Mouse (Mus musculus) adrenal gland, postnatal 25 days (tissue): ENCODE measurements around the gene Kirrel2. TPM values are rescaled to one million over a fixed set of nuclear protein-coding genes. Genes with fewer than 3 reads are reported as not detected.

ENCODE experiments used
- DNase-seq: peaks from one replicate; pipeline ENCODE4 v3.0.0; 2021; ENCODE audit warnings: mixed read lengths
- total RNA-seq: library from RNA; stranded (reverse); gene quantifications from 2 replicates; pipeline ENCODE4 v1.2.3, GENCODE M21; 2021

Kirrel2 gene
- total RNA-seq, 1 experiment from 2014 or later, result not detected

GRCm38 (mm10) chr7:30450241-30450640, 7.2 kb downstream of the Kirrel2 start:
- no peak for DNase-seq

GRCm38 (mm10) chr7:30444971-30445751, 12.3 kb downstream of the Kirrel2 start, which contains the start of gene Aplp1:
Aplp1 (minus strand) TSS chr7:30445535.
- DNase-seq, result peak; percentile 79

- peak; percentile 56 for DNase-seq
Observed at GRCm38 (mm10) chr7:30444154-30444970, 13.1 kb downstream of the Kirrel2 start.

- DNase-seq, result no peak
Observed at GRCm38 (mm10) chr7:30443696-30444095, 13.8 kb downstream of the Kirrel2 start.

- peak; percentile 56 for DNase-seq
Observed at GRCm38 (mm10) chr7:30440697-30441096, 16.8 kb downstream of the Kirrel2 start.

GRCm38 (mm10) chr7:30439734-30440133, 17.8 kb downstream of the Kirrel2 start:
- DNase-seq, result no peak

- DNase-seq, result no peak
Observed at GRCm38 (mm10) chr7:30436879-30437278, 20.6 kb downstream of the Kirrel2 start.

- DNase-seq, result no peak
Observed at GRCm38 (mm10) chr7:30435156-30435555, 22.3 kb downstream of the Kirrel2 start.

GRCm38 (mm10) chr7:30434701-30435100, 22.8 kb downstream of the Kirrel2 start:
- no peak for DNase-seq

- peak; percentile 73 for DNase-seq
Observed at GRCm38 (mm10) chr7:30434238-30434637, 23.3 kb downstream of the Kirrel2 start.

GRCm38 (mm10) chr7:30431793-30432192, 25.7 kb downstream of the Kirrel2 start:
- DNase-seq, result peak; percentile 56

- DNase-seq, result no peak
Observed at GRCm38 (mm10) chr7:30430191-30430590, 27.3 kb downstream of the Kirrel2 start.

- no peak for DNase-seq
Observed at GRCm38 (mm10) chr7:30429327-30429726, 28.2 kb downstream of the Kirrel2 start.

GRCm38 (mm10) chr7:30423071-30423641, 34.3 kb downstream of the Kirrel2 start:
- no peak for DNase-seq

GRCm38 (mm10) chr7:30422560-30422959, 34.9 kb downstream of the Kirrel2 start:
- DNase-seq, result no peak

- DNase-seq, result peak; percentile 90
Observed at GRCm38 (mm10) chr7:30421890-30422435, 35.5 kb downstream of the Kirrel2 start.

- DNase-seq, result peak; percentile 78
Observed at GRCm38 (mm10) chr7:30421175-30421889, 36.2 kb downstream of the Kirrel2 start, which contains the start of gene Nfkbid. Nfkbid (plus strand) TSS chr7:30421732.

- DNase-seq, result no peak
Observed at GRCm38 (mm10) chr7:30420673-30421072, 36.8 kb downstream of the Kirrel2 start.

- DNase-seq, result no peak
Observed at GRCm38 (mm10) chr7:30419561-30420499, 37.7 kb downstream of the Kirrel2 start, which contains the start of gene Hcst. Hcst (minus strand) TSS chr7:30419854.

GRCm38 (mm10) chr7:30417856-30418255, 39.6 kb downstream of the Kirrel2 start:
- DNase-seq, result no peak
